Mouse (Mus musculus) G1E (cell line): ENCODE measurements around the gene Lamtor4. TPM values are rescaled to one million over a fixed set of nuclear protein-coding genes. Genes with fewer than 3 reads are reported as not detected.
A peak's percentile ranks its signal among the peaks of the same experiment; 100 is the strongest.

Source experiments
- ATAC-seq: 2 replicates; pipeline ENCODE4 v1.8.0; 2016; ENCODE audit warnings: mild to moderate bottlenecking; ENCODE audit not compliant: insufficient number of reproducible peaks, poor library complexity, low FRiP score, severe bottlenecking; ENCODE audit errors: extremely low read depth
- DNase-seq: peaks from one replicate; pipeline ENCODE4 v3.0.0; 2012; ENCODE audit warnings: low spot score
- H3K27me3 ChIP-seq: 2 replicates; pipeline ENCODE4 v1.6.1; 2012; ENCODE audit warnings: mild to moderate bottlenecking, low read length, inconsistent platforms; ENCODE audit not compliant: insufficient read depth
- H3K36me3 ChIP-seq: replicated peaks from 2 replicates; pipeline ENCODE3; 2012; ENCODE audit warnings: mild to moderate bottlenecking, inconsistent platforms
- H3K4me1 ChIP-seq: 2 replicates; pipeline ENCODE4 v1.6.1; 2012; ENCODE audit warnings: low read depth, low read length, inconsistent platforms, mixed read lengths; ENCODE audit not compliant: insufficient read depth
- H3K4me3 ChIP-seq: 2 replicates; pipeline ENCODE4 v1.5.1; 2012; ENCODE audit warnings: low read depth, mild to moderate bottlenecking, inconsistent platforms, low read length, moderate library complexity, mixed read lengths
- H3K9me3 ChIP-seq: replicated peaks from 2 replicates; pipeline ENCODE4 v1.6.1; 2012; ENCODE audit warnings: inconsistent platforms
- CTCF ChIP-seq: IDR thresholded peaks from 2 replicates; pipeline ENCODE4 v1.5.1; 2012; ENCODE audit warnings: low read depth, low read length, inconsistent platforms, mixed read lengths
- GATA1 ChIP-seq: IDR thresholded peaks from 2 replicates; pipeline ENCODE4 v1.6.1; 2012; ENCODE audit warnings: borderline replicate concordance, low read length, inconsistent platforms, mixed read lengths
- GATA2 ChIP-seq: IDR thresholded peaks from 2 replicates; pipeline ENCODE4 v1.6.1; 2012; ENCODE audit warnings: low read depth, low read length, inconsistent platforms, borderline replicate concordance
- POLR2AphosphoS5 ChIP-seq: IDR thresholded peaks from 2 replicates; pipeline ENCODE4 v1.6.1; 2012; ENCODE audit warnings: low read depth, low read length, inconsistent platforms; ENCODE audit not compliant: insufficient replicate concordance
- TAL1 ChIP-seq: conservative IDR thresholded peaks from 2 replicates; pipeline ENCODE4 v1.6.1; 2012; ENCODE audit warnings: low read depth, low read length, inconsistent platforms, mixed read lengths
- polyA plus RNA-seq: library from polyadenylated mRNA; stranded (reverse); fragments of >175 nt; gene quantifications from 2 replicates; pipeline ENCODE4 v1.2.3, GENCODE M21; 2012
- total RNA-seq, 2 experiments: library from RNA; stranded (forward) in 1 of 2; stranded (reverse) in 1 of 2; fragments of 200-1000 nt in 1 of 2; fragments of >200 nt in 1 of 2; fragmentation: Nextera tagmentation in 1 of 2; gene quantifications; 2 replicates each; pipeline ENCODE4 v1.2.3; 2014 to 2017

Gene Lamtor4
- total and polyA plus RNA-seq, 3 experiments = 13.3 to 51.8 (median 22.9) TPM

DNA sequence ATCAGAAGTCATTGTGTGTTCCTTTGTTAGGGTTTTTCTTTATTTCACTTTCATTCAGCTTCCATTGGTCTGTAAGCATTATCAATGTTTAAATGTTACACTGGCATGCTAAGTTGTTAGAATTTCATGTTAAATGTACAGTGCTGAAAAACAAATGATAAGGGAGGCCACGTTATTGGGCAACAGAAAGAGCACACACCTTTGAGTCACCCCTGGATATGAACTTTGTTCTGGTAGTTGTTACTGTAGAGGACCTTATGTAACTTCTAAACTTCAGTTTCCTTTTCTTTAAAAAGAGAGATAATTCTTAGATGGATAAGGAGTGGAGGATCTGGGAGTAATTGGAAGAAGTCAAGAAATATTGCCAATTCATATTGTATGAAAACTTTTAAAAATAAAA lies 36.4 kb downstream of the Lamtor4 start:
- H3K9me3 ChIP-seq = no peaks in the 10 kb centered on the region
- H3K4me1 ChIP-seq = no peaks in the 10 kb centered on the region
- no peak overlapping the region for H3K4me3 ChIP-seq
- no peaks in the 10 kb centered on the region for H3K36me3 ChIP-seq
- DNase-seq = no peak
- peaks cover 5% of the 10 kb centered on the region for H3K27me3 ChIP-seq
- ATAC-seq = no peak
- no peak for TF ChIP-seq GATA2
- TF ChIP-seq TAL1 = no peak
- no peak for TF ChIP-seq POLR2AphosphoS5
- no peak for TF ChIP-seq GATA1
- no peak for TF ChIP-seq CTCF

DNA sequence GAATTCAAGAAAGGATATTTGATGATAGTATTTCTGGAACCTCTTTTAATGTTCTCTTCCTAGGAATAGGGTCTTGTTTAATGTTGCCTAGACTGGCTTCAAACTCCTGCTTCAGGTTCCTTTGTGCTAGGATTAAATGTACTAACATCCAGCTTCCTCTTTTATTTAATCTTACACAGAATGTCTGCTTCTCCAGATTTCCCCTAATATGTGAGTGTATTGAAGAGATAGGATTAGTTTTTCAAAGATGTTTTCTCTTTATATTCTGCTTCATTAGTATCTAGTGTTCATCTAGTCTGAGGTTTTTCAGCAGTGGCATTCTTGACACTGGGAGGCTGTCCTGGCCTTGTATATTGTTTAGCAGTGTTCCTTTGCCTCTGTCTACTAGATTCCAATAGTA lies 38.9 kb downstream of the Lamtor4 start:
- no peak overlapping the region for H3K4me3 ChIP-seq
- H3K27me3 ChIP-seq = peaks cover 11% of the 10 kb centered on the region
- H3K9me3 ChIP-seq = no peaks in the 10 kb centered on the region
- no peak for TF ChIP-seq GATA2
- TF ChIP-seq GATA1 = no peak
- no peak for TF ChIP-seq CTCF
- no peak for TF ChIP-seq TAL1
- TF ChIP-seq POLR2AphosphoS5 = no peak
- DNase-seq (no peak), ATAC-seq (peak; percentile 28; the same call in 1 of the 2 replicates)
- H3K4me1 ChIP-seq = no peaks in the 10 kb centered on the region
- H3K36me3 ChIP-seq = no peaks in the 10 kb centered on the region

DNA sequence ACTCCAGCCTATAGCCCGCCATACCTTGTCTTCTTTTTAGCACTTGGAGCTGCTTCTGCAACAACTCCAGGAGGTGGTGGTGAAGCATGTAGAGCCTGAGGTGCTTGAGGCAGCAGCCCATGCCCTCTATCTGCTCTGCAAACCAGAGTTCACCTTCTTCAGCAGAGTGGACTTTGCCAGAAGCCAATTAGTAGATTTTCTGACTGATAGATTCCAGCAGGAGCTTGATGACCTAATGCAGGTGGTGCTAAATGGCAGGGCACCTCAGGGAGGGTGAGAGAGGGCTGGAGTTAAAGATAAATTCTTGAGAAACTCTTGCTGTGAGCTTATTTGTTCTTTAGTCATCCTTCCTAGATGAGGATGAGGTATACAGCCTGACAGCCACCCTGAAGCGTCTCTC lies 44.3 kb downstream of the Lamtor4 start:
- ATAC-seq (no peak), DNase-seq (no peak)
- no peak for TF ChIP-seq GATA1
- TF ChIP-seq CTCF = no peak
- TF ChIP-seq POLR2AphosphoS5 = no peak
- TF ChIP-seq TAL1 = no peak
- TF ChIP-seq GATA2 = no peak
- Histone ChIP-seq H3K9me3 (no peaks in the 10 kb centered on the region), H3K4me3 (no peak overlapping the region), H3K36me3 (no peaks in the 10 kb centered on the region), H3K4me1 (no peaks in the 10 kb centered on the region), H3K27me3 (peaks cover 25% of the 10 kb centered on the region)

Other genes starting within 250 kb of the Lamtor4 start
- not detected in 2 replicates for gene Smok3a, start 234.2 kb upstream of the Lamtor4 start, total RNA-seq (2014; fragmentation: Nextera tagmentation)
- gene Smok3a, start 234.2 kb upstream of the Lamtor4 start, total RNA-seq (2017) = 0.22 TPM in 1 of 2 replicates, not detected in the other
- gene Smok3a, start 234.2 kb upstream of the Lamtor4 start, polyA plus RNA-seq = not detected in 2 replicates
- not detected in 2 replicates for gene Smok3b, start 234.1 kb upstream of the Lamtor4 start, total RNA-seq (2014; fragmentation: Nextera tagmentation)
- gene Smok3b, start 234.1 kb upstream of the Lamtor4 start, total RNA-seq (2017) = not detected in 2 replicates
- not detected in 2 replicates for gene Smok3b, start 234.1 kb upstream of the Lamtor4 start, polyA plus RNA-seq
- gene Smok3c, start 202.3 kb upstream of the Lamtor4 start, total RNA-seq (2014; fragmentation: Nextera tagmentation) = not detected in 2 replicates
- 0.11 TPM in 1 of 2 replicates, not detected in the other for gene Smok3c, start 202.3 kb upstream of the Lamtor4 start, total RNA-seq (2017)
- gene Smok3c, start 202.3 kb upstream of the Lamtor4 start, polyA plus RNA-seq = not detected in 2 replicates
- gene Zkscan1, start 170.4 kb upstream of the Lamtor4 start, total RNA-seq (2014; fragmentation: Nextera tagmentation) = 57.8 and 66.5 TPM in 2 replicates
- gene Zkscan1, start 170.4 kb upstream of the Lamtor4 start, total RNA-seq (2017) = 22.2 and 26.7 TPM in 2 replicates
- 2.0 and 2.4 TPM in 2 replicates for gene Zkscan1, start 170.4 kb upstream of the Lamtor4 start, polyA plus RNA-seq
- 24.5 and 33.7 TPM in 2 replicates for gene Zscan21, start 138.6 kb upstream of the Lamtor4 start, total RNA-seq (2014; fragmentation: Nextera tagmentation)
- 14.1 and 15.6 TPM in 2 replicates for gene Zscan21, start 138.6 kb upstream of the Lamtor4 start, total RNA-seq (2017)
- gene Zscan21, start 138.6 kb upstream of the Lamtor4 start, polyA plus RNA-seq = 1.2 and 2.8 TPM in 2 replicates
- 22.2 and 23.7 TPM in 2 replicates for gene Zfp113, start 99.7 kb upstream of the Lamtor4 start, total RNA-seq (2014; fragmentation: Nextera tagmentation)
- gene Zfp113, start 99.7 kb upstream of the Lamtor4 start, total RNA-seq (2017) = 8.0 and 8.5 TPM in 2 replicates
- gene Zfp113, start 99.7 kb upstream of the Lamtor4 start, polyA plus RNA-seq = 0.36 and 0.66 TPM in 2 replicates
- gene Cops6, start 94.4 kb upstream of the Lamtor4 start, total RNA-seq (2014; fragmentation: Nextera tagmentation) = 148 and 206 TPM in 2 replicates
- gene Cops6, start 94.4 kb upstream of the Lamtor4 start, total RNA-seq (2017) = 45.0 and 48.7 TPM in 2 replicates
- gene Cops6, start 94.4 kb upstream of the Lamtor4 start, polyA plus RNA-seq = 104 and 107 TPM in 2 replicates
- gene Ap4m1, start 83.5 kb upstream of the Lamtor4 start, total RNA-seq (2014; fragmentation: Nextera tagmentation) = 20.4 and 21.1 TPM in 2 replicates
- 26.7 and 29.2 TPM in 2 replicates for gene Ap4m1, start 83.5 kb upstream of the Lamtor4 start, total RNA-seq (2017)
- 12.7 and 22.6 TPM in 2 replicates for gene Ap4m1, start 83.5 kb upstream of the Lamtor4 start, polyA plus RNA-seq
- gene Mcm7, start 83.1 kb upstream of the Lamtor4 start, total RNA-seq (2014; fragmentation: Nextera tagmentation) = 187 and 233 TPM in 2 replicates
- 347 and 390 TPM in 2 replicates for gene Mcm7, start 83.1 kb upstream of the Lamtor4 start, total RNA-seq (2017)
- gene Mcm7, start 83.1 kb upstream of the Lamtor4 start, polyA plus RNA-seq = 36.3 and 104 TPM in 2 replicates
- gene Taf6, start 68.0 kb upstream of the Lamtor4 start, total RNA-seq (2014; fragmentation: Nextera tagmentation) = 69.4 and 73.0 TPM in 2 replicates
- 45.7 and 48.8 TPM in 2 replicates for gene Taf6, start 68.0 kb upstream of the Lamtor4 start, total RNA-seq (2017)
- 33.2 and 34.8 TPM in 2 replicates for gene Taf6, start 68.0 kb upstream of the Lamtor4 start, polyA plus RNA-seq
- gene Cnpy4, start 68.0 kb upstream of the Lamtor4 start, total RNA-seq (2014; fragmentation: Nextera tagmentation) = 10.7 and 20.2 TPM in 2 replicates
- gene Cnpy4, start 68.0 kb upstream of the Lamtor4 start, total RNA-seq (2017) = 31.1 and 31.5 TPM in 2 replicates
- 1.0 and 1.3 TPM in 2 replicates for gene Cnpy4, start 68.0 kb upstream of the Lamtor4 start, polyA plus RNA-seq
- gene Mblac1, start 61.2 kb upstream of the Lamtor4 start, total RNA-seq (2014; fragmentation: Nextera tagmentation) = 1.7 and 2.1 TPM in 2 replicates
- 3.8 and 4.2 TPM in 2 replicates for gene Mblac1, start 61.2 kb upstream of the Lamtor4 start, total RNA-seq (2017)
- 2.5 TPM in 2 replicates for gene Mblac1, start 61.2 kb upstream of the Lamtor4 start, polyA plus RNA-seq
- not detected in 2 replicates for gene Nxpe5, start 29.6 kb upstream of the Lamtor4 start, total RNA-seq (2014; fragmentation: Nextera tagmentation)
- 0.12 and 0.38 TPM in 2 replicates for gene Nxpe5, start 29.6 kb upstream of the Lamtor4 start, total RNA-seq (2017)
- gene Nxpe5, start 29.6 kb upstream of the Lamtor4 start, polyA plus RNA-seq = not detected in 2 replicates
- gene BC037034, start 8.6 kb downstream of the Lamtor4 start, total RNA-seq (2014; fragmentation: Nextera tagmentation) = 35.6 and 41.8 TPM in 2 replicates
- 24.6 and 33.0 TPM in 2 replicates for gene BC037034, start 8.6 kb downstream of the Lamtor4 start, total RNA-seq (2017)
- 139 and 151 TPM in 2 replicates for gene BC037034, start 8.6 kb downstream of the Lamtor4 start, polyA plus RNA-seq
- not detected in 2 replicates for gene Gal3st4, start 17.4 kb downstream of the Lamtor4 start, total RNA-seq (2014; fragmentation: Nextera tagmentation)
- gene Gal3st4, start 17.4 kb downstream of the Lamtor4 start, total RNA-seq (2017) = 0.06 and 0.27 TPM in 2 replicates
- not detected in 2 replicates for gene Gal3st4, start 17.4 kb downstream of the Lamtor4 start, polyA plus RNA-seq
- gene Gm43720, start 24.5 kb downstream of the Lamtor4 start, total RNA-seq (2014; fragmentation: Nextera tagmentation) = not detected in 2 replicates
- 0.05 and 0.06 TPM in 2 replicates for gene Gm43720, start 24.5 kb downstream of the Lamtor4 start, total RNA-seq (2017)
- gene Gm43720, start 24.5 kb downstream of the Lamtor4 start, polyA plus RNA-seq = not detected in 2 replicates
- gene Gpc2, start 24.5 kb downstream of the Lamtor4 start, total RNA-seq (2014; fragmentation: Nextera tagmentation) = not detected in 2 replicates
- 0.06 TPM in 1 of 2 replicates, not detected in the other for gene Gpc2, start 24.5 kb downstream of the Lamtor4 start, total RNA-seq (2017)
- not detected in 2 replicates for gene Gpc2, start 24.5 kb downstream of the Lamtor4 start, polyA plus RNA-seq
- gene Stag3, start 24.8 kb downstream of the Lamtor4 start, total RNA-seq (2014; fragmentation: Nextera tagmentation) = 3.8 TPM in 1 of 2 replicates, not detected in the other
- 0.06 and 0.44 TPM in 2 replicates for gene Stag3, start 24.8 kb downstream of the Lamtor4 start, total RNA-seq (2017)
- not detected in 2 replicates for gene Stag3, start 24.8 kb downstream of the Lamtor4 start, polyA plus RNA-seq
- gene Pvrig, start 86.5 kb downstream of the Lamtor4 start, total RNA-seq (2014; fragmentation: Nextera tagmentation) = not detected in 2 replicates
- not detected in 2 replicates for gene Pvrig, start 86.5 kb downstream of the Lamtor4 start, total RNA-seq (2017)
- not detected in 2 replicates for gene Pvrig, start 86.5 kb downstream of the Lamtor4 start, polyA plus RNA-seq
- gene Zfp157, start 186.0 kb downstream of the Lamtor4 start, total RNA-seq (2014; fragmentation: Nextera tagmentation) = 35.8 and 37.6 TPM in 2 replicates
- 11.8 and 14.9 TPM in 2 replicates for gene Zfp157, start 186.0 kb downstream of the Lamtor4 start, total RNA-seq (2017)
- 1.1 and 2.5 TPM in 2 replicates for gene Zfp157, start 186.0 kb downstream of the Lamtor4 start, polyA plus RNA-seq